ENCODE assay signal across 13 mouse cellular contexts in the genomic region with DNA sequence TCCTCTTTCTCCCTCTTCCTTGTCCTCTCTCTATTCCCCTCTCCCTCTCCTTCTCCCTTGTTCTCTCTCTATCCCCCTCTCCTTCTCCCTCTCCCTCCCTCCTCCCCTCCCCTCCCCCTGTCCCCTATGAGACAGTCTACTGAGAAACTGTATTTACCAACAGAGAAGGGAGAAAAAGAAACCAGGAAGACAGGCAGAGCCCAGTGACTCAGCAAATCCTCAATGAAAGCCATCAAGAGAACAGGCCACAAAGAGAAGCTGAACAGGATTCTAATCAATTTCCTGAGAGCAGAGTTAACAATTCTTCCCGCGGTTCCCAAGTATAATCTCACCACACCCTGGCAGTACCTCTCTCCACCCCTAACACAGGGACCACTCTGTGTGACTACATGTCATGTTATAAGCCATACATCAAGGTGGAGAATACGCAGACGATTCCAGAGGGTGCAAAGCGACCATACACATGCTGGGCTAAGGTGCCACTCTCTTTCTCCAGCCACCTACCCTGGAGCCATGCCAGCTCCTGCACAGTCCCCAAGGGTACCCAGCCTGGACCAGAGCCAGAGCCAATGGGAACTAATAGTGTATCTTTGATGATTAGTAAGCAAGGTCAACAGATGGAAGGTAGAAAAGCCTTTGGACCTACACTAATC. TPM values are rescaled to one million over a fixed set of nuclear protein-coding genes. Genes with fewer than 3 reads are reported as not detected.
DNase-seq lines count a peak whose midpoint lies in the region; ATAC-seq and TF ChIP-seq lines count a peak whose summit lies in the region.
"Had no signal": no experiment of that assay in that cellular context is flagged by ENCODE, and none has a peak within 500 bp of the region (broad histone marks: within the 10 kb centered on the region; RNA-seq: fewer than 3 reads in every experiment).

No protein-coding gene starts in this region.

- H3K4me3 ChIP-seq in hindbrain, embryonic 10.5 days = no peak overlapping the region
- H3K4me3 ChIP-seq in hindbrain, embryonic 12.5 days = no peak overlapping the region
- H3K4me3 ChIP-seq in MEL (ENCODE audit: control insufficient read depth in 1 of 2, insufficient read depth in 1 of 2, low read depth in 2 of 2, low read length in 2 of 2) = peak overlapping the region in 1 of 2 experiments; percentile 4; a peak in 1 of 4 replicates
- H3K4me3 ChIP-seq in megakaryocyte, embryonic 14.5 days (replicated peaks) = peak overlapping the region; percentile 81
- H3K4me3 ChIP-seq: hindbrain, embryonic 15.5 days had no signal

- 0 out of 2 replicates have a peak overlapping the region, but pooled peaks have one; percentile 8 for H3K27ac ChIP-seq in hindbrain, embryonic 10.5 days
- H3K27ac ChIP-seq in hindbrain, embryonic 12.5 days = no peak overlapping the region
- peak overlapping the region; percentile 9; the same call in 1 of the 2 replicates for H3K27ac ChIP-seq in MEL (ENCODE audit: control insufficient read depth, low read depth, low read length)
- H3K27ac ChIP-seq: hindbrain, embryonic 15.5 days had no signal

- H3K4me2 ChIP-seq in hindbrain, embryonic 12.5 days (replicated peaks) = no peak overlapping the region
- H3K4me2 ChIP-seq: hindbrain, embryonic 15.5 days had no signal

- no peaks in the 10 kb centered on the region for H3K79me2 ChIP-seq in MEL (ENCODE audit: control insufficient read depth, insufficient read depth, low read length, poor library complexity)

- TF ChIP-seq POLR2A in MEL (IDR thresholded peaks at IDR 0.05; ENCODE audit: control insufficient read depth in 1 of 2, insufficient read depth in 1 of 2, low read depth in 1 of 2, low read length in 2 of 2, poor library complexity in 1 of 2) = no peak

- H3K36me3 ChIP-seq in hindbrain, embryonic 10.5 days = no peaks in the 10 kb centered on the region
- H3K36me3 ChIP-seq in hindbrain, embryonic 12.5 days = no peaks in the 10 kb centered on the region
- peaks cover 0 to 14% of the 10 kb centered on the region in 2 experiments; a peak in 2 of 4 replicates for H3K36me3 ChIP-seq in MEL (ENCODE audit: control insufficient read depth in 1 of 2, insufficient read depth in 2 of 2, low read length in 2 of 2)
- no peaks in the 10 kb centered on the region for H3K36me3 ChIP-seq in megakaryocyte, embryonic 14.5 days (replicated peaks; ENCODE audit: low read length)
- H3K36me3 ChIP-seq: hindbrain, embryonic 15.5 days had no signal

- H3K27me3 ChIP-seq in hindbrain, embryonic 10.5 days (ENCODE audit: insufficient read depth, poor library complexity, severe bottlenecking) = no peaks in the 10 kb centered on the region
- no peaks in the 10 kb centered on the region for H3K27me3 ChIP-seq in hindbrain, embryonic 12.5 days
- H3K27me3 ChIP-seq in MEL (ENCODE audit: control insufficient read depth in 1 of 2, insufficient read depth in 2 of 2, low read length in 2 of 2) = peaks cover 0 to 2% of the 10 kb centered on the region in 2 experiments; a peak in 2 of 4 replicates
- peaks cover 42% of the 10 kb centered on the region for H3K27me3 ChIP-seq in megakaryocyte, embryonic 14.5 days (replicated peaks)
- H3K27me3 ChIP-seq: hindbrain, embryonic 15.5 days had no signal

- no peaks in the 10 kb centered on the region for H3K9me3 ChIP-seq in hindbrain, embryonic 10.5 days
- H3K9me3 ChIP-seq in hindbrain, embryonic 12.5 days (replicated peaks) = no peaks in the 10 kb centered on the region
- no peaks in the 10 kb centered on the region for H3K9me3 ChIP-seq in MEL (replicated peaks; ENCODE audit: insufficient read depth, low read length)
- H3K9me3 ChIP-seq in megakaryocyte, embryonic 14.5 days = no peaks in the 10 kb centered on the region
- H3K9me3 ChIP-seq: hindbrain, embryonic 15.5 days had no signal

- H3K4me1 ChIP-seq in hindbrain, embryonic 10.5 days (replicated peaks) = peaks cover 13% of the 10 kb centered on the region; the same call in 1 of the 2 replicates
- no peaks in the 10 kb centered on the region for H3K4me1 ChIP-seq in hindbrain, embryonic 12.5 days
- peaks cover 3 to 17% of the 10 kb centered on the region in 2 experiments; a peak in 3 of 4 replicates for H3K4me1 ChIP-seq in MEL (ENCODE audit: control insufficient read depth in 1 of 2, insufficient read depth in 2 of 2, low read length in 2 of 2)
- H3K4me1 ChIP-seq in megakaryocyte, embryonic 14.5 days = peaks cover 31% of the 10 kb centered on the region

- DNase-seq in hindbrain, embryonic 10.5 days (ENCODE audit: low spot score) = no peak
- DNase-seq in MEL (ENCODE audit: low read depth, low spot score) = peak; percentile 69
- DNase-seq in right cerebral cortex, postnatal 25 days = no peak
- no peak for DNase-seq in gastrocnemius, adult 18-20 months (ENCODE audit: low spot score)
- no peak for DNase-seq in lung, postnatal 14 days
- DNase-seq: layer of hippocampus, postnatal 36 days; lung, postnatal 4 days; thymus, postnatal 4 days had no signal

- TF ChIP-seq EP300 in MEL (IDR thresholded peaks at IDR 0.05; ENCODE audit: low read depth in 1 of 2, low read length in 2 of 2) = no peak

- ATAC-seq in hindbrain, embryonic 12.5 days (ENCODE audit: low FRiP score) = no peak
- ATAC-seq in common myeloid progenitor, adult 5-6 weeks (replicated peaks; ENCODE audit: low read depth, poor library complexity, severe bottlenecking) = peak; percentile 65

- TF ChIP-seq RAD21 in MEL (IDR thresholded peaks at IDR 0.05; ENCODE audit: low read depth, low read length) = no peak

- WGBS in hindbrain, embryonic 10.5 days = 78% methylated on average over 5 of the region's 5 CpGs
- WGBS in hindbrain, embryonic 12.5 days = 68% methylated on average over 5 of the region's 5 CpGs

- TF ChIP-seq CTCF in MEL (IDR thresholded peaks at IDR 0.05 in 2 of 3, conservative IDR thresholded peaks at IDR 0.05 in 1 of 3; ENCODE audit: control insufficient read depth in 1 of 3, insufficient read depth in 1 of 3, low read depth in 2 of 3, low read length in 3 of 3, poor library complexity in 1 of 3, severe bottlenecking in 1 of 3) = no peak

- no peak overlapping the region for H3K9ac ChIP-seq in hindbrain, embryonic 12.5 days
- peak overlapping the region; percentile 24; the same call in 1 of the 2 replicates for H3K9ac ChIP-seq in MEL (ENCODE audit: control insufficient read depth, low read depth, low read length, poor library complexity, severe bottlenecking)
- H3K9ac ChIP-seq: hindbrain, embryonic 15.5 days had no signal

RNA-seq across cellular contexts. Expression of a gene that starts 4.3 kb away (rescaled TPM):
- not detected in 2 replicates for polyA plus RNA-seq in hindbrain, embryonic 10.5 days (2016; fragmentation: Nextera tagmentation; extraction: Ambion mirVana)
- polyA plus RNA-seq in hindbrain, embryonic 12.5 days (2016; fragmentation: Nextera tagmentation; extraction: Ambion mirVana) = not detected in 2 replicates
- total RNA-seq in MEL (2012; rRNA removed) = not detected in 2 replicates
- polyA plus RNA-seq in MEL (2012; ENCODE audit: insufficient read depth in 1 of 2, insufficient read length in 2 of 2, low read depth in 1 of 2, low replicate concordance in 2 of 2, missing spikeins in 1 of 2) = under 1 TPM in 1 of 2 experiments, not detected in 1; 0.06 TPM
- total RNA-seq in common myeloid progenitor, adult 5-6 weeks (2017) = not detected in 2 replicates
- not detected in 2 replicates for polyA plus RNA-seq in megakaryocyte, embryonic 14.5 days (2012; ENCODE audit: insufficient read depth, low replicate concordance)
- total RNA-seq in gastrocnemius, adult 18-20 months (2021) = not detected
- total RNA-seq: layer of hippocampus, postnatal 36 days had no signal
- polyA plus RNA-seq: cortical plate, adult 2 months had no signal

RNA-seq across cellular contexts. Expression of a gene that starts 21.2 kb away (rescaled TPM):
- 10.8 and 10.9 TPM in 2 replicates for polyA plus RNA-seq in hindbrain, embryonic 10.5 days (2016; fragmentation: Nextera tagmentation; extraction: Ambion mirVana)
- polyA plus RNA-seq in hindbrain, embryonic 12.5 days (2016; fragmentation: Nextera tagmentation; extraction: Ambion mirVana) = 6.2 and 7.9 TPM in 2 replicates
- total RNA-seq in MEL (2012; rRNA removed) = not detected in 2 replicates
- polyA plus RNA-seq in MEL (2012; ENCODE audit: insufficient read depth in 1 of 2, insufficient read length in 2 of 2, low read depth in 1 of 2, low replicate concordance in 2 of 2, missing spikeins in 1 of 2) = under 1 TPM in 1 of 2 experiments, not detected in 1; 0.13 TPM
- total RNA-seq in common myeloid progenitor, adult 5-6 weeks (2017) = not detected in 2 replicates
- polyA plus RNA-seq in megakaryocyte, embryonic 14.5 days (2012; ENCODE audit: insufficient read depth, low replicate concordance) = not detected in 2 replicates
- total RNA-seq in gastrocnemius, adult 18-20 months (2021) = under 1 TPM; 0.45 to 0.46 TPM

RNA-seq across cellular contexts. Expression of a gene that starts 21.5 kb away (rescaled TPM):
- polyA plus RNA-seq in hindbrain, embryonic 10.5 days (2016; fragmentation: Nextera tagmentation; extraction: Ambion mirVana) = 20.7 and 25.7 TPM in 2 replicates
- polyA plus RNA-seq in hindbrain, embryonic 12.5 days (2016; fragmentation: Nextera tagmentation; extraction: Ambion mirVana) = 23.3 and 23.4 TPM in 2 replicates
- not detected in 2 replicates for total RNA-seq in MEL (2012; rRNA removed)
- polyA plus RNA-seq in MEL (2012; ENCODE audit: insufficient read depth in 1 of 2, insufficient read length in 2 of 2, low read depth in 1 of 2, low replicate concordance in 2 of 2, missing spikeins in 1 of 2) = not detected
- total RNA-seq in common myeloid progenitor, adult 5-6 weeks (2017) = 2.1 and 5.6 TPM in 2 replicates
- 0.83 TPM in 1 of 2 replicates, not detected in the other for polyA plus RNA-seq in megakaryocyte, embryonic 14.5 days (2012; ENCODE audit: insufficient read depth, low replicate concordance)
- 100 to 1,000 TPM in 1 of 2 experiments, 10 to 100 TPM in 1; 95.2 to 129 TPM for total RNA-seq in gastrocnemius, adult 18-20 months (2021)

RNA-seq across cellular contexts. Expression of a gene that starts 33.2 kb away (rescaled TPM):
- polyA plus RNA-seq in hindbrain, embryonic 10.5 days (2016; fragmentation: Nextera tagmentation; extraction: Ambion mirVana) = 19.3 and 49.5 TPM in 2 replicates
- polyA plus RNA-seq in hindbrain, embryonic 12.5 days (2016; fragmentation: Nextera tagmentation; extraction: Ambion mirVana) = 71.9 and 73.7 TPM in 2 replicates
- 0.10 TPM in 1 of 2 replicates, not detected in the other for total RNA-seq in MEL (2012; rRNA removed)
- polyA plus RNA-seq in MEL (2012; ENCODE audit: insufficient read depth in 1 of 2, insufficient read length in 2 of 2, low read depth in 1 of 2, low replicate concordance in 2 of 2, missing spikeins in 1 of 2) = under 1 TPM in 1 of 2 experiments, not detected in 1; 0.24 TPM
- total RNA-seq in common myeloid progenitor, adult 5-6 weeks (2017) = 0.39 and 1.6 TPM in 2 replicates
- polyA plus RNA-seq in megakaryocyte, embryonic 14.5 days (2012; ENCODE audit: insufficient read depth, low replicate concordance) = not detected in 2 replicates
- 10 to 100 TPM; 12.8 to 14.7 TPM for total RNA-seq in gastrocnemius, adult 18-20 months (2021)

RNA-seq across cellular contexts. Expression of a gene that starts 53.0 kb away (rescaled TPM):
- polyA plus RNA-seq in hindbrain, embryonic 10.5 days (2016; fragmentation: Nextera tagmentation; extraction: Ambion mirVana) = 38.6 and 44.4 TPM in 2 replicates
- 24.1 and 26.8 TPM in 2 replicates for polyA plus RNA-seq in hindbrain, embryonic 12.5 days (2016; fragmentation: Nextera tagmentation; extraction: Ambion mirVana)
- total RNA-seq in MEL (2012; rRNA removed) = 0.20 and 0.31 TPM in 2 replicates
- polyA plus RNA-seq in MEL (2012; ENCODE audit: insufficient read depth in 1 of 2, insufficient read length in 2 of 2, low read depth in 1 of 2, low replicate concordance in 2 of 2, missing spikeins in 1 of 2) = 1 to 10 TPM in 1 of 2 experiments, not detected in 1; 6.7 TPM
- 36.8 and 36.9 TPM in 2 replicates for total RNA-seq in common myeloid progenitor, adult 5-6 weeks (2017)
- polyA plus RNA-seq in megakaryocyte, embryonic 14.5 days (2012; ENCODE audit: insufficient read depth, low replicate concordance) = 55.5 and 118 TPM in 2 replicates
- total RNA-seq in gastrocnemius, adult 18-20 months (2021) = 100 to 1,000 TPM; 201 to 229 TPM

Comparison
In these comparisons a context has a peak if more than half of its experiments do, and no peak if none do; other contexts are left out.
1. RNA of a gene that starts 21.5 kb away (polyA plus RNA-seq): 20.7 to 25.7 TPM in hindbrain, embryonic 10.5 days and 23.3 to 23.4 TPM in hindbrain, embryonic 12.5 days; 0.83 TPM in megakaryocyte, embryonic 14.5 days and not detected in MEL; every median in the first group is over 10 times any median in the second.